Mouse (Mus musculus) cortical plate, adult 2 months (tissue): ENCODE measurements at regions not wholly inside any gene's neighbourhood (a gene's known extent, or its start where the extent isn't known, plus 50 kb on each side); places are given as distances from the start of the nearest gene placed in this dataset.

ENCODE experiments used
- H3K27ac ChIP-seq: fragments of 200-500 bp; 2 replicates; pipeline ENCODE4 v1.5.1; 2012; ENCODE audit warnings: low read length, control low read depth, inconsistent platforms; ENCODE audit not compliant: insufficient read depth
- H3K4me1 ChIP-seq: fragments of 200-500 bp; 2 replicates; pipeline ENCODE4 v1.6.1; 2011; ENCODE audit warnings: low read length; ENCODE audit not compliant: control insufficient read depth, insufficient read depth
- H3K4me3 ChIP-seq: fragments of 200-500 bp; 2 replicates; pipeline ENCODE4 v1.5.1; 2011; ENCODE audit warnings: mild to moderate bottlenecking, low read length, control low read depth; ENCODE audit not compliant: insufficient read depth
- CTCF ChIP-seq: fragments of 200-500 bp; IDR thresholded peaks from 2 replicates; pipeline ENCODE4 v1.5.1; 2011; ENCODE audit warnings: mild to moderate bottlenecking, control low read depth, low read length; ENCODE audit not compliant: insufficient read depth; ENCODE audit errors: extremely low read depth
- POLR2A ChIP-seq: fragments of 200-500 bp; IDR thresholded peaks from 2 replicates; pipeline ENCODE4 v1.6.1; 2011; ENCODE audit warnings: mild to moderate bottlenecking, low read length, control low read depth; ENCODE audit not compliant: insufficient read depth; ENCODE audit errors: extremely low read depth

DNA sequence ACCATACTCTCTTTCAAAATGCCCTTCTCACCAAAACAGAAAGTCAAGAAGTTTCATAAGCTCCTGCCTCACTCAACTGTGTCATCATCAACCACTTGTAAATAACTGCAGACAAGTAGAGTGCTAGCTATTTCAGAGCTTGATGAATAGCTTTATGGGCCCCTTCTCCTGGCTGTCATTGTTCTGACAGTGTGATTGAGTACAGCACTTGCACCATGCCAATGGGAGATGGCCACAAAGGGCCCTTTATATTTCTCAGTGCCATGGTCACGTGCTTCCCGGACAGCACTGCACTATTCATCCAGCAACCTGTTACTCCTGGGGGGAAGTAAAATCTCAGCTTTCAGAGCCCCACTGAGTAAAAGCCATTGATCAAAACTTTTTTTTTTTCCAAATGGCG is 225.7 kb upstream of the Smc2 start:
- Histone ChIP-seq H3K4me3 (no peak overlapping the region), H3K27ac (no peak overlapping the region), H3K4me1 (no peaks in the 10 kb centered on the region)
- TF ChIP-seq CTCF (no peak), POLR2A (no peak)
